Mouse (Mus musculus) small intestine, adult 10 weeks (tissue): ENCODE data around the gene Akap7. TPM values are rescaled to one million over a fixed set of nuclear protein-coding genes. Genes with fewer than 3 reads are reported as not detected.

Experiments used
- polyA plus RNA-seq: library from polyadenylated mRNA; stranded (reverse); fragments of 350-450 nt; fragmentation: Illumina TruSeq; extraction: RNeasy Lipid Tissue Mini Kit (QIAGEN cat#74804); gene quantifications from one replicate; pipeline ENCODE4 v1.2.3, GENCODE M21; 2014; ENCODE audit warnings: low replicate concordance

Akap7 gene
- polyA plus RNA-seq, result 431 TPM

DNA sequence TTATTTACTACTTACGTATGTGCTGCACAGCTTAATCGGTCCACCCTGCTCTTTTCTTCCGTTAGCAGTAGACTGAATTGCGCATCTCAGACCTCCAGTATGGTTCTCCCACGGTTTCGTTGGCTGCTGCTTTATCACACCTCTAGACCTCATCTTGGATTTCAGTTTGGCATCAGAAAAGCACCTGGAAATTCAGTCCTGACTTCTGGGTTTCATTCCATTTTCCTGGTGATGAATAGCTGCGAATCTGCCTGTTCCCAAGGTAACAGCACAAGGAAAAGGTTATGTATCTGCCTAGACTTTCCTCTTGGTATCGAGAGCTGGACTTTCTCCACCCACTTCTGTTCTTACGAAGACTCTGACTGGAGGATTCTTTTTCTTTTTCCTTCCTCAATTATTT lies at the start of gene Akap7:
TSS of gene Akap7 (minus strand) at position 101 of the 400 bp plus-strand sequence.

Other genes with a start within 250 kb of the Akap7 start
- gene Epb41l2, start 51.9 kb upstream of the Akap7 start, polyA plus RNA-seq, result 46.6 TPM
- gene Smlr1, start 228.4 kb upstream of the Akap7 start, polyA plus RNA-seq, result 8.9 TPM